Mouse (Mus musculus) cerebellum, postnatal 14 days (tissue): ENCODE measurements around the gene Pard6a.
A peak's percentile ranks its signal among the peaks of the same experiment; 100 is the strongest.

Experiments used
- DNase-seq, 2 experiments: peaks; one replicate each; pipeline ENCODE4 v3.0.0; 2021; ENCODE audit warnings: mixed read lengths in 2 of 2

The Pard6a gene

DNA sequence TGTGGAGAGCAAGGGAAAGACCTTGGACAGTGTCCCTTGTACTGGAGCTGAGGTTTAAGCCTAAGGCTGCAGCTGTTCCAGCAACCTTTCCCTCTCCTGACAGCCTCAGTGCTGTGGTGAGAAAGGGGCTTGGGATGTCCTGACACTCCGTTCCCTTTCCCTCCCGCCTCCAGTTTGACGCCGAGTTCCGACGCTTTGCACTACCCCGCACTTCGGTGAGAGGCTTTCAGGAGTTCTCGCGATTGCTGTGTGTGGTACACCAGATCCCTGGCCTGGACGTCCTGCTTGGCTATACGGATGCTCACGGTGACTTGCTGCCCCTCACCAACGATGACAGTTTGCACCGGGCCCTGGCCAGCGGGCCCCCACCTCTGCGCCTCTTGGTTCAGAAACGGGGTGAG, 1.1 kb downstream of the Pard6a start:
- peak; percentile 51 to 57 for DNase-seq

GRCm38 (mm10) chr8:105702731-105703415, 1.9 kb downstream of the Pard6a start:
- DNase-seq = peak; percentile 42 to 58

GRCm38 (mm10) chr8:105704146-105704812, 3.3 kb downstream of the Pard6a start:
- peak; percentile 59 to 62 for DNase-seq

DNA sequence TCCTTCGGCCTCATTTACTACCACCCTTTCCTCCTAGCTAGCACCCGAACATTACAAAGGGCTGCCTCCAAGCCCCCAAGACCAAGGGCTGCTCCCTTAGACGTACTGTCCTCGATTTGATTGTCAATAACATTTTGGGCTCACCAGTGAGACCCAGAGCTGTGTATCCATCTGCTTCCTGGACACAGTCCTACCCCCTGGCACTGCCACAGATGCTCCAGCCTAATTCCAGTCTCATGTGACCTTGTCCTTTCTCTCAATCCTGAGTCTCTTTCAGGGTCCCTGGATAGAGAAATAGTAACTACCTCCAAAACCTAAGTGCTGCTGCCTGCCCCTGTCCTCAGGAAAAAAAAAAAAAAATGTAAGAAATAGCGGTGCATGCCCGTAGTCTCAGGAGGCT, 4.0 kb downstream of the Pard6a start:
- DNase-seq = peak; percentile 89 to 92

DNA sequence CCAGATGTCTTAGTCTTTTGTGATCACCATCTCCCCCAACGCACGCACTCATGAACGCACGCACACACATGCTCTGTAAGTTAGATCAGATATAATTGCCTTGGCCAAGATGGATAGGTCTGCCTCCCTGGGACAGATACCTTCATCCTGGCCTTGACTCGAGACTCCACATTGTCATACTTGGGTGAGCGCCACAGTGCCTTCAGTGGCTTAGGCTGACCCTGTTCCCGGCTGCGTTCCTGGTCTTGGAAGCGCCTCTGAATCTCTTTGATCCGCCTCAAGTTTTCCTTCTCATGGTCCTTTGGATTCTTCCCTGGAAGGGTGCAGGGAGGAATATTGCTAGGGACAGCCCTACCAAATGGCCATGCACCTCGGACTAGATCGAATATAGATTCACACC, 5.5 kb downstream of the Pard6a start:
- peak; percentile 50 to 54 for DNase-seq

- peak; percentile 88 to 92 for DNase-seq
These were observed 6.8 kb downstream of the Pard6a start, which contains the start of the genes 4933405L10Rik and Enkd1 for GRCm38 (mm10) chr8:105707498-105708403. Gene 4933405L10Rik (plus strand): TSS chr8:105707655. Gene Enkd1 (minus strand): TSS chr8:105708210.

- no peak for DNase-seq
These were observed 7.7 kb downstream of the Pard6a start for GRCm38 (mm10) chr8:105708675-105709074.

DNA sequence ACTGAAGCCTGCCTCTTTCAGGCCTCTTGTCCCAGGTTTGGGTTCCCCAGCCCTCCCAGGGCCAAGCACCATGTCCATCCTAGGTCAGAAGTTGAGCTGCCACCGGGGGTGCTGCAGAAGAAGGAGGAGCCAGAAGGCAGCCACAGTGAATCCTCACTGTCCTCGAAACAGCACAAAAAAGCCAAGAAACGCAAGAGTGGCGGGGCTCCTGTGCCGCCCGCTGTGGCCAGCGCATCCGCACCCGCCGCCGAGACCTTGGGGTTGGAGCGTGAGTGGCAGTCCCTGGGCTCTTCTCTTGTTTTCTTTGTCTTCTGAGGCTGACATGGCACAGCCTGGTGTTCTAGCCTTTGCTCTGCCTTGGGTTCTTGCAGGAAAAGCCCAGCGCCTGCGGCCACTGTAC, 8.4 kb downstream of the Pard6a start:
- no peak for DNase-seq

DNA sequence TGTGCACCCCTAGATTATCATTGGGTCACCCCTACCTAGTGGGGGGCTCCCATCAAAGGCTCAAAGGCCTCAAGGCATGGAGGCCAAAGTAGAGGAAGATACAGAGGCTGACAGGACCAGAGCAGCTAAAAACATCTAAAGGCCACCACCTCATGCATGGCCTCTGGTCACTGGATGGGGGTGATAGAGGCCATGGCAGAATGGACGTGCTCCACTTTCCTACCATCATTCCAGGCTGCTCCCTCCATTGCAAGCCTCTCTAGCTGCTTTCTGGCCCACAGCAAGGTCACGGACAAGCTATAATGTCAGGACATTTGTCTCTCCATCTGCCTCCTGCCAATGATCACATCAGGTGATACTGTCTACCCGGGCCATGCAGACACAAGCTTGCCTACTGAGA, 11.3 kb downstream of the Pard6a start:
- DNase-seq = no peak

GRCm38 (mm10) chr8:105714139-105714538, 13.2 kb downstream of the Pard6a start:
- peak; percentile 94 to 97 for DNase-seq

- no peak for DNase-seq
These were observed 14.1 kb downstream of the Pard6a start for GRCm38 (mm10) chr8:105715042-105715441.

DNA sequence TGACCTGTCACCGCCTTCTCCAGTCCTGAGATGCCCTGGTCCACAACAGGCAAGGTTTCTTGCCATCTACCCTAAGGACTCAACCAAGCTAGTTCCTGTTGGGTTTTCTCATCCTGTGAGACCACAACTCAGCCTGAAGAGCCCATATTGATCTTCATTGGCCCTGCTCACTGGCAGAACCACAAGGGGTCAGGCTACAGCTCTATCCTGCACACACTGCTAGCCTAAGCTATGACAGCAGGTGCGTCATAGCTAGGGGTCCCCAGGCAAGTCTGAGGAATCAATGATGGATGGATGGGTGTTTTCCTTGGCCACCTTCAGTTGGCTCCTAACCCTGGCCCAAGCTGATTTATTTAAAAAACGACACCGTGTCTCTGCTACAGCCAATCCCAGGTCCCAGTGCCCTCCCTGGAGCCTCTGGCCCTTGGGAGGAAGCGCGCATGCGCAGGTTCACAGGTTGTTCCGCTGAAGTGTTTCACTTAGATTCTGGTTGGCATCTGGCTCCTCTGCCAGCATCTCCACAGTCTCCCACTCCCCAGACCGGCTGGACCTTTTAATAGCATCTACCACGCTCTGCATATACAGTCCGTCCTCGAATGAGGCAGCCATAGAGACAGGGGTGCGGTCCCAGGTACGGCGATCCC, 15.5 kb downstream of the Pard6a start:
- DNase-seq = no peak

GRCm38 (mm10) chr8:105719637-105720036, 18.7 kb downstream of the Pard6a start:
- no peak for DNase-seq

- peak; percentile 54 to 58 for DNase-seq
These were observed 21.9 kb downstream of the Pard6a start for GRCm38 (mm10) chr8:105722861-105723260.

DNA sequence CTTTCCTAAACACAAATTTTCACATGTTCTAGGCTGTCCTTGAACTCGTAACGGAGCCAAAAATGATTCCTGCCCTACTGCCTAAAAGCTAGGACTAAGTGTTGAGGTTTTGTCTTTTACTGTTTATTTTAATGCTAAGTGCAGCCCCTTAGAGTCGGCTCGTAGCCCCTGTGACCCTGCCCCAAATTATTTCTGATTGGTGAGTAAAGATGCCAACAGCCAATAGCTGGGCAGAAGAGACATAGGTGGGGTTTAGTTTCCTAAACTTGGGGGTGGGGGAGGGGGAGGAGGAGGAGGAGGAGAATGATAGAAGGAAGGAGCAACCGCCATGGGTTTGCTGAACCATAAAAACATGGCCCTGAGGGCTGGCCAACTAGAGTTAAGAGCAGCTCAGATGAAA, 24.8 kb downstream of the Pard6a start:
- no peak for DNase-seq

DNA sequence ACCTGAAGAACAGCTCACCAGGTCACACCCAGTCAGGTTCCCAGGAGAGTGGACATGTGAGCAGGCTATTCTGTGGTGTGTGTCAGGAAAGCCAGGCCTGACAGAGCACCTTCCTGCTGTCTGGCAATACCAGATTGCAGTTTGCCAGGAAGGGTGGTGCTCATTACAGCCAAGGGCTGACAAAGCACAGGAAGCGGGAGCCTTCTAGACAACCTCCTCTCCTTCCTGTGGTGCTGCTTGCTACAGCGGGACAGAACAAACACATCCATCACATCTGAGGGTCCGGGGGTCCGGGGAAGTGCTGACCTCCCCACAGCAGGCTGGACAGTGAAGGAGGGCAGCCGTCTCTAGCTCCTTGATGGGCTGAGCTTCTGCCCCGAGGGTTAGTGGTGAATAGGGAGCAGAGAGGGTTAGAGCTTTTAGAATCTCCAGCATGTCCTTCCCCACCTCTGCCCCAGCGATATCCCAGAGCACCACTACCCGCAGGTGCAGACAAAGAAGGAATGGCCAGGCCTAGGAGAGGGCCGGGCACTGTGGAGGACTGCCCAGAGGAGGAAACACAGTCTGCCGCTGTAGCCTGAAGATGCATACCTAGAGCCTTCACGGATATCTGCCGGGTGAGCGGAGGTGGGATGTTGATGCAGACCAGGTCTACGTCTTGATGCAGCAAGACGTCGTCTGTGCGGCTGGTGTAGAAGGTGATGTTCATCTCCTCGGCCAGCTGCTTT, 26.6 kb downstream of the Pard6a start:
- DNase-seq = no peak

GRCm38 (mm10) chr8:105732186-105732585, 31.2 kb downstream of the Pard6a start:
- no peak for DNase-seq

DNA sequence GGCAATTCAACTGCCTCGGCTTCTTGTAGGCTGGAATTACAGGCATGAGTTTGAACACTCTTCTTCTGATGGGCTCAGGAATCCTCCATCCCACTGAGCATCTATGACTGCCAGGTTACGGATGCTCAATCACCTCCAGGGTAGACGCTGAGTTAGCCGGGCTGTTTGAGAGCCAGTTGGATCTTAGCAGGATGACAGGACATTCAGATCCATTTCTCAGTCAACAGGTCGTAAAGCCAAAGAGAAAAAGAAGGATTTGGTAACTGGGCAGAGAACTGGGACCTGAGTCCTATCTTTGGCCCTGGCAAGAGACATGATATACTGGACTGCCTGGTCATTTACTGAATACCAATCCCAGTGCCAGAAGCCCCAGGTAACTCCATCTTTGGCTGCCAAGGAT, 38.3 kb downstream of the Pard6a start:
- peak in 1 of 2 experiments; percentile 26 for DNase-seq

DNA sequence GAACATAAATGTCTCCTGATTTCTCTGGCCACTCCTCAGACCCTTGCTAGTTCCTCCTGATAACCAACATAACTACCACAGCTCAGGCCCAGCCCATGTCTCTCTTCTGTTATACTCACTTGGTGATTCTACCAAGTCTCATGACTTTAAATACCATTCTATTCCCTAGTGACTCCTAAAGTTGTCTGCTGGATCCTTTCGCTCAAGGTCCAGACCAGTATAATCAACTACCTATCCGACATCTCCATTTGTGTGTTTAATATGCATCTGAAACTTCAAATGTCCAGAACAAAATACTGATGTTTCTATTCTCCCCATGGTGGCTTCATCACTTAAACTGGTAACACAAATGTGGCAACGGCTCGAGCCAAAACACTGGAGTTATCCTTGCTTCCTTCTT, 42.4 kb downstream of the Pard6a start:
- no peak for DNase-seq

DNA sequence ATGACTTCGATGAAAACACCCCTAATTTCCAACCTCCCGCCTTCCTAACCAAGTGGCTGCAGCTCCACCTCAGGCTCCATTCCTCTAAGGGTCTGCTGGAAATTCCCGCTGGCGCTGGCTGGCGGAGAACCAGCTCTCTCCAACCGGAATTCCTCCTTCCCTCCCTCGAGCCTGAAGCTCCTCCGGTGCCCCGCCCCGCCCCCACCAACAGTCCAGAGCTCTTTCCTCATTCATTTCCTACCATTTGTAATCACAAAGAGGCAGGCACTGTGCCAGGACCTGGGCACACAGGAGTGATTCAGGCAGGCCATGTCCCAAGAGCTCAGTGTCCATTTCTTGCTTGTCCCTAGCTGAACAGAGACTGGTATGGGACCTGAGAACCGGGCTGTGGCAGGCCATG, 49.7 kb downstream of the Pard6a start:
- DNase-seq = peak; percentile 65 to 81
